Mouse (Mus musculus) neural tube, embryonic 12.5 days (tissue): ENCODE measurements around the gene Ppif. TPM values are rescaled to one million over a fixed set of nuclear protein-coding genes. Genes with fewer than 3 reads are reported as not detected.

ENCODE experiments used
- ATAC-seq: fragments of 200-750 bp; cut with Nextera tagmentation; 2 replicates; pipeline ENCODE4 v1.8.0; 2017; ENCODE audit warnings: low read depth, mild to moderate bottlenecking, moderate TSS enrichment, moderate library complexity; ENCODE audit not compliant: low FRiP score
- H3K27ac ChIP-seq: fragments of 300-500 bp; sonication (generic); 2 replicates; pipeline ENCODE4 v1.5.1; 2016
- H3K27me3 ChIP-seq: fragments of 300-500 bp; sonication (generic); replicated peaks from 2 replicates; pipeline ENCODE4 v1.6.1; 2016; ENCODE audit warnings: mild to moderate bottlenecking
- H3K36me3 ChIP-seq: fragments of 300-500 bp; sonication (generic); 2 replicates; pipeline ENCODE4 v1.6.1; 2016; ENCODE audit warnings: mild to moderate bottlenecking
- H3K4me1 ChIP-seq: fragments of 300-500 bp; sonication (generic); 2 replicates; pipeline ENCODE4 v1.6.1; 2016
- H3K4me2 ChIP-seq: fragments of 300-500 bp; sonication (generic); replicated peaks from 2 replicates; pipeline ENCODE4 v1.6.1; 2016; ENCODE audit warnings: mild to moderate bottlenecking
- H3K4me3 ChIP-seq: fragments of 300-500 bp; sonication (generic); 2 replicates; pipeline ENCODE4 v1.5.1; 2016
- H3K9ac ChIP-seq: fragments of 300-500 bp; sonication (generic); 2 replicates; pipeline ENCODE4 v1.6.1; 2016; ENCODE audit warnings: mild to moderate bottlenecking
- H3K9me3 ChIP-seq: fragments of 300-500 bp; sonication (generic); 2 replicates; pipeline ENCODE4 v1.6.1; 2016; ENCODE audit warnings: mild to moderate bottlenecking
- WGBS: fragments of 180-500 bp; shearing (Covaris S2); methylation state at CpG from one replicate; pipeline ENCODE4 v1.1.7; 2016; 5-methylcytosine and 5-hydroxymethylcytosine counted together
- polyA plus RNA-seq: library from polyadenylated mRNA; unstranded; fragments of >200 nt; fragmentation: Nextera tagmentation; extraction: Ambion mirVana; gene quantifications from 2 replicates; pipeline ENCODE4 v1.2.1, GENCODE M21; 2016

Ppif gene
- polyA plus RNA-seq, 1 experiment from 2014 or later = 24.7 TPM

DNA sequence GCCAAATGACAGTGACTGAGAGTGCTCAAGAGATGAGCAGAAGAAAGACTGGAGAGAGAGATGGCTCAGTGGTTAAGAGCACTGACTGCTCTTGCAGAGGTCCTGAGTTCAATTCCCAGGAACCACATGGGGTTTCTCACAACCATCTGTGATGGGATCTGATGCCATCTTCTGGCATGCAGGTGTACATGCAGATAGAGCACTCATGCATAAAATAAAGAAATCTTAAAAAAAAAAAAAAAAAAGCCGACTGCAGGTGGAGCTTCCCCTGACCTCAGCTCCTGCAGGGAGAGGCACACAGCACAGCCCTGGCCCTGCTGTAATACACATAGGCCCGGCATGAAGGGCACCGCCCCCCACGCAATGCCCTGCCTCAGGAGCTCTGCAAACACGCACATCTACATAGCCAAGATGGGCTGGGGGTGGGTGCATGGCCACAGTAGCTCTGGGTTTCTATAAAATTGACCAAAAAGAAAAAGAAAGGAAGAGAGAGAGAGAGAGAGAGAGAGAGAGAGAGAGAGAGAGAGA is 48.0 kb downstream of the Ppif start:
- ATAC-seq = no peak
- Histone ChIP-seq H3K4me1 (peaks cover 26% of the 10 kb centered on the region), H3K9me3 (no peaks in the 10 kb centered on the region), H3K4me2 (no peak overlapping the region), H3K27ac (no peak overlapping the region), H3K27me3 (no peaks in the 10 kb centered on the region), H3K4me3 (no peak overlapping the region), H3K36me3 (peaks cover 3% of the 10 kb centered on the region; the same call in 1 of the 2 replicates), H3K9ac (no peak overlapping the region)
- 62% methylated on average over 5 of the region's 5 CpGs for WGBS

DNA sequence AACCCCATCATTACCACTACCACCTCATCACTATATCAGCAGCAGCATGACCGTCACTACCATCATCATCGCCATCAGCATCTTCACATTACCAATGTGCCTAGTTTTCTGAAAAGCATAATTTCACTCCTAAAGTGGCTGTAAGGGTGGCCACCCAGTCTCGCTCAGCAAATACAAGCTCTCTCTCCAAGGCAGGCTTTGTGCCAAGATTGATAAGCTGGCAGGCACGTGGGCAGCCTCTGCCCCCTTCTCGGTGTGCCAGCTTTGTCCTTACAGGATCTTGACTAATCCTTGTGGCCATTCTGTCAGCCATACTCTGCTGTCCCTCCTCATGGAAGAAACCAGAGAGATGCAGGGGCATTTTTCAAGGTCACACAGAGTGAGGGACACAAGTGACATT is 49.0 kb downstream of the Ppif start:
- Histone ChIP-seq H3K27me3 (no peaks in the 10 kb centered on the region), H3K4me2 (no peak overlapping the region), H3K9ac (no peak overlapping the region), H3K4me1 (peaks cover 21% of the 10 kb centered on the region), H3K36me3 (peaks cover 3% of the 10 kb centered on the region; the same call in 1 of the 2 replicates), H3K9me3 (no peaks in the 10 kb centered on the region), H3K27ac (no peak overlapping the region), H3K4me3 (no peak overlapping the region)
- no peak for ATAC-seq
- WGBS = 92% methylated on average over 5 of the region's 5 CpGs

DNA sequence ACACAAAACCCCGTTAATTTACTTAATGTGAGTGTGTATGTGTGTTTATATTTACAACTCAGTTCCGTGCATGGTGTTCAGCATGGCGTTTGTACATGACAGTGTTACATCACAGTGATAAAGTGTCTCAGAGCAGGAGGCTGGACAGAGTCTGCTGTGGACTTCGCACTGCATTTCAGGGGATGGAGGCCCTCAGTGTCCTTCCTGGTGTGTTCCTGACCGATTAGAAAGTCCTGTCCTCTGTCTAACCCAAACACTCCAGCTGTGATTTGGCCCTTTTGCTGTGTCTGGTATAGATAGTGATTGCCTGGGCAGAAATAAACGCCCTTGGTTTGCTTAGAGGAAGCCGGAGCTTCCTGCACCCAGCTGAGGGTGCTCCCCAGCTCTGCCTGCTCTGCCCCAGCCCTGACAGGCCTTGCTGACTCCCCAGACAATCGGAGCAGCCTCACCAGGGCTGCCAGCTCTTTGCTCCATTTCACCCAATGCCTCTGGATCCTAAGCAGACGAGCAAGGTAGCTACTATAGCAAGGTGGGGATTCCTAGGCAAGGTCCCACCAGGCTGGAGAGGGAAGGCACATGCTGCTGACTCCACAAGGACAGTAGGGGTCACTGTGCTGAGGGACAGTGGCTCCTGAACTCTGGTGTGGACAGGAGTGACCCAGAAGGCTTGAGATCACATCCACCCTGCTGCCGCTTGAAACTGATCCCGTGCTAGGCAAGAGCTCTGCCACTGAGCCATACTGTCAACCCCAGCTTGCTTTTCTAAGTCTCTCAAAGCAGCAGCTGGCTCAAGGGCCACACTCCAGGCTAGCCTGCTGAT is 51.6 kb downstream of the Ppif start:
- no peak for ATAC-seq
- Histone ChIP-seq H3K27me3 (no peaks in the 10 kb centered on the region), H3K36me3 (peaks cover 3% of the 10 kb centered on the region; the same call in 1 of the 2 replicates), H3K4me2 (no peak overlapping the region), H3K9me3 (no peaks in the 10 kb centered on the region), H3K4me1 (peaks cover 6% of the 10 kb centered on the region; the same call in 1 of the 2 replicates), H3K27ac (no peak overlapping the region), H3K4me3 (no peak overlapping the region), H3K9ac (no peak overlapping the region)
- WGBS = 69% methylated on average over 11 of the region's 11 CpGs

DNA sequence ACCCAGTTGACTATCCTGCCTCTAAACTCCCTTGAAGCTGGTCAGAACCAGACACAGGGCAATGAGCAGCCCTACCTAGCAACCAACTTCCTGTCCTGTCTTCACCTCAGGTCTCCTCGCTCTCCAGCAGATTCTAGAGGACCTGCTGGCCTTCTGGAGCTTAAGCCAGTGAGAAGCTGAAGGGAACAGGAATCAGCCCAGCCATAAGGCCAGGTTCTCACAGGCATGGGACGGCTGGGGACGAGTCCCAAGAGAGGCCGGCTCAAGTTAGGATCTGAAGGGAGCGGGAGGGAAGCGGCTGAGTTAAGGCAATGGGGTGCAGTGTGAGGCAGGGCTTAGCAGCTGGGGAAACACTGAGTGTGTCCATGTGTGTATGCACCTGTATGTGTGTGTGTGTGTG is 52.4 kb downstream of the Ppif start:
- WGBS = 93% methylated on average over 6 of the region's 6 CpGs
- no peaks in the 10 kb centered on the region for H3K9me3 ChIP-seq
- H3K4me2 ChIP-seq = no peak overlapping the region
- peaks cover 3% of the 10 kb centered on the region; the same call in 1 of the 2 replicates for H3K36me3 ChIP-seq
- no peaks in the 10 kb centered on the region for H3K27me3 ChIP-seq
- H3K9ac ChIP-seq = no peak overlapping the region
- H3K4me1 ChIP-seq = no peaks in the 10 kb centered on the region
- H3K27ac ChIP-seq = no peak overlapping the region
- ATAC-seq = no peak
- H3K4me3 ChIP-seq = no peak overlapping the region

DNA sequence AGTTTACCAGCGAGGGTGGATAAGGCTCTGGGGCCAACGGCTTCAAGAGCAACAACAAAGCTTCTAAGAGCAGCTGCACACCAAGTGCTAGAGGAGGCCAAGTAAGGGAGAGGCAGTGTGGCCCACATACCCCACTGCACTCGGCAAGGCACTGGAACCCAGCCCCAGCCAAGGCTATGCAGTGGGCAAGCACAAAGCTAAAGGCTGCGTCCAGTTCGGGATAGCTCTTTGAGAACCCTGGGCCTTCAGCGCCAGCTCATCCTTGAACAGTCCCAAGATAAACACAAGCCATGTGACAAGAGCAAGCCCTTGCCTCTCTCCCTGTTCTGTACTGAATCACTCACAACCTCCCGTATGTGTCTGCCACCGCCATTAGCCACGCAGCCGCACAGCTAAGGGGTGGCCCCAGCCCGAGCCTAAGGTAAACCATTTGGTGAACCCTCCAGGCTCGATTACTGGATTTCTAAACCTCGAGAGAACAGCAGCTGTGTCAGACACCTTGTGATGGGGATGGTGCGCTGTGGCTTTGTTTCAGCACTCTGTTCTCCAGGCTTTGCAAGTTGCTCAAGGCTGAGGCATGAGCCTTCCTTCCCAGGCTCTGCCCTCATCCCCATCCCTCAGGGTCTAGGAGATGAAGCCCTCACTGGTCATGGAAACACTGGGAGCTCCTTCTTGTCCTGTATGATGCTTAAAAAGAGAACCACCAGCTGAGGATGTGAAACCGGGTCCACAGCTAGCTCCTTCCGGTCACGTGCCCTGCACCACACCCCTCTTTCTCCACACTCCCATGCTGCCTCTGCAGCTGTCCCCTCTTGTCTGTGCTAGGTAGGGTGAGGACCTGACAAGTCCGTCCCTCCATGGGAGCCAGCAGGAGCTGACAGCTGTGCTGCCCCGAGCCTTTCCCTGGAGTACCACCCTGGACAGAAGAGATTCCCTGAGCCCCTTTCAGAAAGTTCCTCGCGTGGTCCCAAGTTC is 53.3 kb downstream of the Ppif start:
- H3K4me2 ChIP-seq = no peak overlapping the region
- WGBS = 82% methylated on average over 21 of the region's 21 CpGs
- H3K9me3 ChIP-seq = no peaks in the 10 kb centered on the region
- no peak overlapping the region for H3K27ac ChIP-seq
- H3K4me1 ChIP-seq = no peaks in the 10 kb centered on the region
- H3K36me3 ChIP-seq = peaks cover 3% of the 10 kb centered on the region; the same call in 1 of the 2 replicates
- no peaks in the 10 kb centered on the region for H3K27me3 ChIP-seq
- no peak overlapping the region for H3K4me3 ChIP-seq
- ATAC-seq = no peak
- H3K9ac ChIP-seq = no peak overlapping the region

DNA sequence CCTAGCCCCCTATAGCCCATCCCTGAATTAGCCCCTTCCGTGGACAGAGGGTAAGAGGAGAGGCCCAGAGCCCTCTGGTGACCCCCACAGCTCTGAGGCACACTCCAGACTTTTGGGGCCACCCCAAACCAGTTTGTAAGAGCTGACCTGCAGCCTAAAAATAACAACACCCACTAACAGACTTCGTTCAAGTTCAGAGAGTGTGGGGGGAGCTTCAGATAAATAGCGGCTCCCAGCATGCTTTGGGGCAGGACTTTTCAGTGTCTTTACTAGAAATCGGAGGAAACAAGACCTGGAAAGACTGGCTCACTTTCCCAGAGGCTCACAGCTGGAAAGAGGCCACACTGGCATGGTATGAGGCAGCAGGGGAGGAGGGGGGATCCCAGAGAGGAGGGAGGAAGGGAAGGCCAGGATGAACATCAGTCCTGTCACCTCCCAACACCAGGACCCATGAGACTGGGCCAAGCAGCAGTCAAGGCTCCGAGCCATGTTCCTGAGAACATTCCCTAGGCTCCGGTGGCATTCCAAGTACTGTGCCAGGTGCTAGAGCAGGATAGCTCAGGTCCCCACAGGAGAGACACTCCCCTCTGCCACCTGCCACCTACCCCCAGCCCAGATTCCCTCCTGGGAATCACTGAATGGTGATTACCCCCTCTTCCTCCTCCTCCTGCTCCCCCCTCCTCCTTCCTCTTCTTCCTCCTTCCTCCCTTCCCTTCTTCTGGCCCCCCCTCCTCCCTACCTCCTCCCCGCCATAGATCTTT is 54.2 kb downstream of the Ppif start:
- ATAC-seq = no peak
- no peak overlapping the region for H3K4me3 ChIP-seq
- H3K9me3 ChIP-seq = no peaks in the 10 kb centered on the region
- H3K27ac ChIP-seq = no peak overlapping the region
- H3K9ac ChIP-seq = no peak overlapping the region
- WGBS = 82% methylated on average over 7 of the region's 7 CpGs
- H3K27me3 ChIP-seq = no peaks in the 10 kb centered on the region
- no peaks in the 10 kb centered on the region for H3K4me1 ChIP-seq
- no peak overlapping the region for H3K4me2 ChIP-seq
- peaks cover 3% of the 10 kb centered on the region; the same call in 1 of the 2 replicates for H3K36me3 ChIP-seq

DNA sequence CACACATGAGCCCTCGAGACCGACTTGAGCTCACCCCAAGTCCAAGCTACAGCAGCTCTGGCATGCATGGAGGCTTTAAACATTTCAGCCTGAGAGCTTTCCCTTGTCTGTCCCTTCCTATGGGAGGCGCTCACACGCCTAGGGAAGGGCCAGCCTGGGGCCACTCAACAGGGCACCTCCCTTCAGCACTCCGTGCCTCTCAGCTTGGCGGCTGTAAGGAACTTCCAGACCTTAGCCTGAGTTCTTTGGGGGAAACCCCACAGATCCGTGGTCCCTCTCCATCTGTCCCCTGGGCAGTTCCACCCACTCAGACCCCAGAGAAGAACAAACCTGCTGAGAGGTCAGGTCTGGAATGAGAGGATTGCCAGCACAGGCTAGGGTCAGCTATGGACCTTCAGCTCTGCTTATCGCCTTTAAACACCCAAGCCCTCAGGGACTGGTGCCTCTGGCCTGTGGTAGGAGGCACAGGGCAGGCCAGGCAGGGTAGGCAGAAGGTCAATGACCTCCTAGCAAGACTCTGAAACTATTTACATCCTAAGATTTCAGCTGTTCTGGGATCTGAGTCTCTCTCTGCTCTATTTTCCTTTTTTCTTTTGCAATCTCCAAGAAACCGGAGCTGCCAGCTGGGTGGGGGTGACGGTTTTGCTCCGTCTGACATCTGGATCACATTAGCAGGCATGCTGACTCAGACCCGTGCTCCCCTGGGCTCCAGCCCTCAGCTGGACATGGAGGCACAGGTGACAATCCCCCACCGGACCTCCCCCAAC is 55.4 kb downstream of the Ppif start:
- Histone ChIP-seq H3K27ac (no peak overlapping the region), H3K4me2 (no peak overlapping the region), H3K27me3 (no peaks in the 10 kb centered on the region), H3K36me3 (peaks cover 3% of the 10 kb centered on the region; the same call in 1 of the 2 replicates), H3K9ac (no peak overlapping the region), H3K4me3 (no peak overlapping the region), H3K9me3 (no peaks in the 10 kb centered on the region), H3K4me1 (no peaks in the 10 kb centered on the region)
- WGBS = 52% methylated on average over 13 of the region's 13 CpGs
- ATAC-seq = no peak

Other genes with a start within 250 kb of the Ppif start
- gene Zmiz1, start 235.0 kb upstream of the Ppif start, polyA plus RNA-seq = 62.2 and 63.4 TPM in 2 replicates
- gene Zcchc24, start 74.9 kb downstream of the Ppif start, polyA plus RNA-seq = 21.5 and 22.2 TPM in 2 replicates
- gene Anxa11, start 148.0 kb downstream of the Ppif start, polyA plus RNA-seq = 3.1 and 3.6 TPM in 2 replicates
- not detected in 2 replicates for gene Plac9a, start 208.9 kb downstream of the Ppif start, polyA plus RNA-seq
- gene Tmem254a, start 233.5 kb downstream of the Ppif start, polyA plus RNA-seq = 2.1 and 3.2 TPM in 2 replicates
- not detected in 2 replicates for gene Cphx1, start 244.2 kb downstream of the Ppif start, polyA plus RNA-seq